Mouse (Mus musculus): ENCODE measurements around the gene Olfr1.

Gene Olfr1

GRCm38 (mm10) chr11:73399514-73399913 lies at the start of gene Olfr1:
TSS of gene Olfr1 (minus strand) at chr11:73399614.
- DNase-seq (ENCODE audit: low read depth), result no peak

- DNase-seq (ENCODE audit: low read depth), result no peak
Observed at GRCm38 (mm10) chr11:73428377-73428776, 29.0 kb upstream of the Olfr1 start, which contains the start of gene Olfr378. TSS of gene Olfr378 (minus strand) at chr11:73428477.

GRCm38 (mm10) chr11:73395374-73395773 lies 4.0 kb downstream of the Olfr1 start:
- no peak for DNase-seq (ENCODE audit: low read depth)

- no peak for DNase-seq (ENCODE audit: low read depth)
Observed at GRCm38 (mm10) chr11:73370946-73371345, 28.5 kb downstream of the Olfr1 start, which contains the start of gene Olfr376. TSS of gene Olfr376 (plus strand) at chr11:73371246.

- no peak for DNase-seq (ENCODE audit: low read depth)
Observed at GRCm38 (mm10) chr11:73350483-73350882, 48.9 kb downstream of the Olfr1 start, which contains the start of gene Olfr20. TSS of gene Olfr20 (plus strand) at chr11:73350783.
